Mouse (Mus musculus): ENCODE measurements around the gene Nexn. TPM values are rescaled to one million over a fixed set of nuclear protein-coding genes. Genes with fewer than 3 reads are reported as not detected.
"Not testable (repeated sequence)": the region's sequence is repeated elsewhere in the genome, so short reads cannot be mapped to it uniquely, and the experiment has no call there.

Nexn gene
- total RNA-seq, 2 experiments from 2014 or later, result 362 to 386 TPM

DNA sequence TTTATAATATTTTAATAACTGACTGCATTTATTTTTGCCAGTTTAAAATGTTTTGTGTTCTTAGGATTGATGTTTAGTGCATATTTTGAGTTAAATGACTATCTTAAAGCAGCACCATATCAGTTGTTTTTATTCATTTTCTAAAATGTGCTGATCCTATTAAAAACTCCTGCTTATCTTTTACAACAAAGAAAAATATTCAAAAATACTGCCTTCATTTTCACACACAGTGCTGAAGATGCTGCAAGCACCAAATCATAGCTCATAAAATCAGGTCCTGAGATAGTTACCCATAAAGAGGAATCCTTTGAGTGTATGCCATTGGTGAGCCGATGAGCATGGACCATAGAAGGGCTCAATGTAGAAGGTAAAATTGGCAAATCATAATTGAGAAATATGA lies 30.9 kb downstream of the Nexn start:
- DNase-seq, result no peak

DNA sequence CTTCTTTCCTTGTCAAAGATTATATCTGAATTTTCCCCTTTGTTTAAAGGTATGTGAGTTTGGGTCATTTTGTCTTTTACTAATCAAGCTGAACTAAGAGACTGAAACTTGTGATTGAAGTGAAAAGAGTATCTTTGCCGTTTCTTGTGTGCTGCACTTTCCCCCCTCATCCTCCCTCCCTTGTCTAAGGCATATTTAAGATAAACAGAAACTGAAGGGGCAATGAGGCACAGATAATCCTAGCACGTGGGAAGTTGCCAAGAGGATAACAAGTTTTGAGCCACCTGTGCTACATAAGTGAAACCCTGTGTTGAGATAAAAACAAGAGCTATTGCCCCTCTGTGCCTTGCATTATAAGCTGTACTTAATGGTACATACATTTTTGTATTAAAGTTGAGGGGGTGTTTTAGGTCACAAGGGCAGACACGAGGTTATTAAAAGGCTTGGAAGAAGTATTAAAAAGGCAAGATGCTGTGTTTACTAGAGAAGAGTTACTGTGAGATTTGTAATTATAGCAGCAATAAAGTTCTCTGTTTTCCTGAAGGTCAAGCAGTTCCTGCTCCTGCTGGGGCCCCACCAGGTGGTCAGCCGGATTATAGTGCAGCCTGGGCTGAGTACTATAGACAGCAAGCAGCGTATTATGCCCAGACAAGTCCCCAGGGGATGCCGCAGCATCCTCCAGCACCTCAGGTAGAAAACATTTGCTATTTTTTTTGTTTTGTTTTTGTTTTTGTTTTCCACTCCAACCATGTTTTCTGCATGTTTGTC lies 34.6 kb downstream of the Nexn start:
- no peak for DNase-seq

DNA sequence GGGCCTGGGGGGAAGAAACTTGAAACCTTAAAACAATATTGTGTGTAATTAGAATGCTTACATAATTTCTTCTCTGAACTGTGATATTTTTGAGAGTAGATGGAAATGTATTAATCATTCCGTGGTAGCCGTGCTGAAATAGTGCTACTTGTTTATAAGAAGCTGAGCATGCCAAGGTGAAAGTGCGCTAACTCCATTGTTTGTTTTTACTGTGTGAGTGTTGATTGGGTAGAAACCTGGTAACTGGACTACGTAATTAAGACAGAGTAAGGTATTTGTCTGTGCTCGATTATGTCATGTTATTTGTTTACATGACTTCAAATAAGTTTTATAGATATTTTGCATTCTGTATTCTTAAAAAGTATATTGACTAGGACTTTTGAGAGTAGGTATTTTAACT lies 36.9 kb downstream of the Nexn start:
- no peak for DNase-seq

DNA sequence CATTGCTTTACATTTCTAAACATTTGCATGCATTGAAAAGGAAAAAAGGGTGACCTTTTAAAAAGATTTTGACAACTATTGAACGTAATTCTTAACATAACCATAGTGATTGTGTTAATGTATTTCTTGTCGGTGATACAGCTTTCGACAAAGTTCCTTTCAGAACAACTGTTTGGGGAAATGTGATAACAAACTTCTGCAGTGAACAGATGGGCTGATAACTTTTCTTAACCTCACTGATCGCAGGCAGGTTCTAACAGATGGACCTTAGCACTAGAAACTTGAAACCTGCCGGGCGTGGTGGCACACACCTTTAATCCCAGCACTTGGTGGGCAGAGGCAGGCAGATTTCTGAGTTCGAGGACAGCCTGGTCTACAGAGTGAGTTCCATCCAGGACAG lies 37.3 kb downstream of the Nexn start:
- no peak for DNase-seq

DNA sequence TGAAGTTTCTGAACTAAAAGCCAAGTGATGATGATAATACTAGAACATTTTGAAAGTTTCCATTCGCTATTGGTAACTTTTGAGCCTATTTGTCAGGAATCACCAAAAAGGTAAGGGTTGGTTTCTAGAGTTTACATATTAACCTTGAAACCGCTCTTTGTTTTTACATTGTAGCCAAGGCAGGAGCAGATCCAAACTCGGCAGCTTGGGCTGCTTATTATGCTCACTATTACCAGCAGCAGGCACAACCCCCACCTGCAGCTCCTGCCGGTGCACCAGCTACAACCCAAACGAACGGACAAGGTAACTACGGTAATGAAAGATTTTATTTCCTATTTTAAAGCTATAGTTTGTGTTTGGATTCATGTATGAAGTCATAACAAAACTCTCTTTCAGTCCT lies 40.2 kb downstream of the Nexn start:
- DNase-seq, result no peak

DNA sequence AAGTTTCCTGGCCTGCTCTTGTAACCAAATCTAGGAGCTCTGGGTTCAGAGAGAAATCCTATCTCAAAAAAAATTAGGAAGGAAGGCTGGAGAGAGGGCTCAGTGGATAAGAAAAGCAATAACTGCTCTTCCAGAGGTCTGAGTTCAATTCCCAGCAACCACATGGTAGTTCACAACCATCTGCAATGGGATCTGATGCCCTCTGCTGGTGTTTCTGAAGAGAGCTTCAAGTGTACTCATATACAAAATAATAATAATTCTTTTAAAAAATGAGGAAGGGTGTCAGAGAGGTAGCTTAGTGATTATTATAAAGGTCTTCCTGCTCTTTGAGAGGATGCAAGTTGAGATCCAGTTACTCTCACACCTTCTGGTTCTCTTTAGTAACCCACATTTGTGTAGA lies 41.2 kb downstream of the Nexn start:
- no peak for DNase-seq

DNA sequence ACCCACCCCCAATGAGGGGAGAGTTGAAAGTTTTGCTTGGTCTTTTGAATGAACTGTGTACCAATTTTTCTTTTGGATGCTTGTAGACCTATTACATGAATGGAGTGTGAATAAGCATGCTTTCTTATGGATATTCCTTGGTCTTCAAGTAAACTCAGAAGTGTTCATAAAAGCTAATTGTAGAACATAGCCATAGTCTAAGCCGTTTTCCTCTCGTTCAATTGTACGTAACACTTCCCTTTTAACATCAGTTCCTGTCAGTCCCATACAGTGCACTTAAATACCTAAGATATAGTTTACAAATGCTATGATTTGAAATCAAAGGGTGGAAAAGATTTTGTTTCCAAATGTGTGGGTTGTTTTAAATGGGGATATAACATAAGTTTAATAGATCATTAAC lies 52.7 kb downstream of the Nexn start:
- DNase-seq, result no peak

DNA sequence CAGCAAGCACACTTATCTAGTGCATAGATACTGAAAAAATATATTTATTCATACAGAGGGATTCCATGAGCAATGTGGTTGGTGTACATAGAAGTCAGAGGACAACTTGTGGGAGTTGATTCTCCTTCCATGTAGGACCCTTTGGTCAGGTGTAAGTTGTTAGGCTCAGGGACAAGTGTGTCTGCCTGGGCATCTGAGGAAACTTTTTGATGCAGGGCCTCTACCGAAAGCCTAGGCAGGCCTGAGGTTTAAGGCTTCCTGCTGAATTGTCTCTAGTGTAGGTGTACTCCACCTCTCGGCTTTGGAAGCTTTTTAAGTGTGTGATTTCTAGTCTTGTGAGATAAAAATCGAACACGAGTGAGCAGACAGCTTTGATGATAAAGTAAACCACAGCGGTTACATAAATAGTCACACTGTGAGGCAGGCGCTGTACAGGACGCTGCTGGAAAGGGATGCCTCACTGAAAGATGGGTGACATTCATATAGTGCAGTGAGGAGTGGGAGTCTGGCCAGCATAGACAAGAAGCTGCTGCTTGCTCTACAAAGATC lies 54.3 kb downstream of the Nexn start:
- no peak for DNase-seq

DNA sequence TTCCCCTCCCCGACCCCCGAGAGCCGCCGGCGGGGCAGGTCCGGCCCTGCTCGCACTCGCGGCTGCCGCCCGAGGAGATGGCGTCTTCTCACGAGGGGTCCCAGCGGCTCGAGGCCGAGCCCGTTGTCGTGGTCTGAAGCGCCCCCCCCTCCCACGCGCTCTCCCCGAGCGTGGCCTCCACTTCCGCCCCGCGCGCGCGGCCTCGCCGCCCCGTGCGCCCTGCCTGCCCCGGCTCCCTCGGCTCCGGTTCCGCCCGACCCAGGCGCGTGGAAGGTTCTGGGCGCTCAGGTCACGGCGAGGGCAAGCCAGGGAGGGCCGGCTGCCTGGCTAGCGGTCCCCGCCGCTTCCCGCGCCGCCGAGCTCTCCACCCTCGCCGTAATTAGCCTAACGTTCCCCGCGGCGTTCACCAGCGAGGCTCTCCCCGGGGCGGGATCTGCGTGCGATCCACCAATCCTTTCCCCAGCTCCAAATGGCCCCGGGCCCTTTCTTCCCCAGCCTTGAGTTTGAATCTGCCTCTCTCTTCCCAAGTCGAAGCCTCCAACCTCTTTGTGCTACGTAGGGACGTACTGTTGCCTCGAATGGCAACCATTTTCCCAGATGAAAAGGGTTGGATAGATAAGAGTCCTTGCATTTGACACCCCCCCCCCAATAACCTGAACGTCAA lies 55.3 kb downstream of the Nexn start:
- peak; percentile 73 for DNase-seq

DNA sequence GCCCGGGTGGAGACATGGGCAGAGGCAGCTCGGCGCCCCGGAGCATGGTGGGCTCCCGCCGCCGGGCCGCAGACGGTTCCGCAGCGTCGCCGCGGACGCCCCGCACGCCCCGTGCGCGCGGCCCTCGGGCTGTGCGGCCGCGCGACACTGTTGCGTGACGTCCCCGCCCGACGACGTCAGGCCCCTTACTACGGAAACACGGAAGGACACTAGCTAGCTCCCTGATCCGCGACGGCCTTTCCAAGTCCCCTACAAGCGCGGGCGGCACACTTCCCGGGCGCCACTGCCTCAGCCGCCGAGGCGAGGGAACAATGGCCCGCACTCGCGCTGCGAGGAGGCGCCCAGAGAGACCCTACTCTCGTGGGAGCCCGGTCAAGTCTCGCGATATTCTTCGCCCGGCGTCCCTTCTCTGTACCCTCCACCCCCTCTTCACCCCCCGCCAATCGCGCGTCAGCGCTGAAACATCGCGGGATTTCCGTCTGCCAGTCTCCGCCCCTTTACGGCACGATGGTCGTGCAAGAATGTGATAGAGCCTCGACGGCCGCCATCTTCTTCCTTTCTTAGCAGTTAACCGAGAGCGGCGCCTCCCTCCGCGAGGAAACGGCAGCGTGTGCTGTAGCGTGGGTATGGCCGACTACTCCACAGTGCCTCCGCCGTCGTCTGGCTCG lies 56.0 kb downstream of the Nexn start, which contains the start of the genes Dnajb4 and Fubp1:
TSS of gene Dnajb4 (minus strand) at position 336 of the 668 bp plus-strand sequence.
TSS of gene Fubp1 (plus strand) at position 456 of the 668 bp plus-strand sequence.
- DNase-seq, result peak; percentile 100

DNA sequence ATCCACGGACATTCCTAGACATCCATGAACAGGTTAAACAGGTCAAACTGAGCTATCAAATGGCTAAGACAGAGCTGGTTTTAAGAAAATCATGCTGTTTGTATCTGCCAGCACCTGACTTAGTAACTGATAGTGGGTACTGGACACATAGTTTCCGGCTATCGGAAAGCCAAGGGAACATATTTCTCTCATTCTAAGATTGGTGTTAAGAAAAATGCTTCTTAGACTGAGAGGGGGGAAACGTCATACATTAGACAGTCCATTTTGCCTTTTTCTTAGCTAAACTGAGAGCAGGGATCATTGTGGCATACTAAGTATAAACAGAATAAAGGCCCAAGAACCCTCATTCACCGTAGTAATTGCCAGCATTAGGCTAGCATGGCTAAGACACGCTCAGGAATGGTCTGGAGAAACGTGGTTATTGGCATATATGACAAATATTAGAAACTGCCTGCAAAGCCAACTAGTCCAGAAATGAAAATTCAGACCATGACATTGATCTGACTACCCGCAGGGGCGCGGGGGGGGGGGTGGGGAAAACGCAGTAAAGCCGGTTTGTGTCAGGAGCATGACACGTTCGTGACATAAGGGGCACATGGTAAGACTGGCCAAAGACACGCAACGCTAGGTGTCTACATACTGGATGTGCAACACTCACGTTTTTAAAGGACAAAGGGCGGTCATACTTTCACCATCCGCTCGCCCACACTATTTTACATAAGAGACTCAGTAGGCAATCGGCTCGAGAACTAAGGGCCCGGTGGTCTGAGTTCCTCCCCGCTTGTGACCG lies 56.8 kb downstream of the Nexn start:
- DNase-seq, result no peak

DNA sequence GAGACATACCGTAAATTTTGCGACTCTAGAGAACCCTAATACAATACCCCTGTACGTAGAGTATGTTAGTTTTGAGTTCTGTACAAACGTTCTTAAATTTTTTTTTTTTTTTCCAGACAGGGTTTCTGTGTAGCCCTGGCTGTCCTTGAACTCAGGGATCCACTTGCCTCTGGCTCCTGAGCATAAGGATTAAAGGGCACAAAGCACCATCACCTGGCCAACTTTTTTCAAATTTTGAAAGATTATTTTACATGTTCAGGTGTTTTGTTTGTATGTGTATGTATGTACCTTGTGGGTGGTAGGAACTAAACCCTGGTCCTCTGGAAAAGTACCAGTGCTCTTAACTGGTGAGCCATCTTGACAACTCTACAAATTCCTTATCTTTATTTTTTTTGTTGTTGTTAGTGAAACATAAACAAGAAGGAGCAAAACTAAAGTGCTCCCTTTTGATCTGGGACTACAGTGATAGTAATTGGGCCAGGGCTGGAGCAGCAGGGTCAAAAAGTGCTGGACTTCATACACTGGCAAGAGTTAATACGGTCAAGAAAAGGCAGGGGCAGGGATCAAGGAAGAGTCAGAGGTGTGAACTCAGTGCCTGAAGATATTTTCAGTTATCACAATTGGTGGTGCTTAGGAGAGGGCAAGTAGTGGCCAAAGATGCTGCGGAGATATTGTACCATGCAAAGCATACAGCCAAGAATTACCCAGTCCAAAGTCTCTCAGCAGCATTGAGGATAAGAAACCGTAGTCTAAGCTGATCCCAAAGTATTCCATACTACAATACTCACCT lies 57.9 kb downstream of the Nexn start:
- no peak for DNase-seq

DNA sequence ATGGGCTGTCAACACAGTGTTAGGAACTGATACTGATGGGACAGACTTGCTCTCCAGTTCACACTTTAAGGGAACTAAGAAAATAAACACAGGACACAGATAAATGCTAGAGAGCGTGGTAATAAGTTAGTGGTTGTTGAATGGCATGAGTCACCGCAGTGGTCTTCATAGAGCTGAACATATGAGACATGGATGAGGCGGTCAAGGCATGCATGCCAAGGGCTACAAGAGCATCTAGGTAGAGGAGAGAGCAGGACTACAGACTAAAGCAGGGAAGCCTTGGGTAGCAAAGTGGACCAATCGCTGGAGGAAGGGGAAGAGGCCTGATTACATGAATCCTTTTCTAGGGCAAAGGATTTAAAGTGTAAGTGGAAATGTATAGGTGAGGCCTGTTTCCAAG lies 59.0 kb downstream of the Nexn start:
- no peak for DNase-seq

DNA sequence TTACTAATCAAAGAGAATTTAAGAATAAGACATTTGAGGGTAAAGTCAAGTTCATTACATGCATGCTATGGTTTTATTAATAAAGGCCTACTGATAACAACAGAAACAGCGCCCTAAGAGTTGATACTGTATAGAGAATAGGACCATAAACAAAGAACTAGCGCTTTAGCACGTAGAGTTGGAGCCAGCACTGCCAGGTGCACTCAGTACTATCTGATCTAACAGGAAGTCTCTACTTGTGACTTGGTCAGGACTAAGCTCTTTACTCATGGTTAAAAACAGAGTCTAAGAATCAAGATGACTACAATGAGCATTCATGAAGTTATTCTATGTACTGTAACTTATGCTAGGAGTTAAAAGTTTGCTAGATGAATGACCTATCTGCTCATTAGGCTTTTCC lies 61.6 kb downstream of the Nexn start:
- DNase-seq, result no peak

DNA sequence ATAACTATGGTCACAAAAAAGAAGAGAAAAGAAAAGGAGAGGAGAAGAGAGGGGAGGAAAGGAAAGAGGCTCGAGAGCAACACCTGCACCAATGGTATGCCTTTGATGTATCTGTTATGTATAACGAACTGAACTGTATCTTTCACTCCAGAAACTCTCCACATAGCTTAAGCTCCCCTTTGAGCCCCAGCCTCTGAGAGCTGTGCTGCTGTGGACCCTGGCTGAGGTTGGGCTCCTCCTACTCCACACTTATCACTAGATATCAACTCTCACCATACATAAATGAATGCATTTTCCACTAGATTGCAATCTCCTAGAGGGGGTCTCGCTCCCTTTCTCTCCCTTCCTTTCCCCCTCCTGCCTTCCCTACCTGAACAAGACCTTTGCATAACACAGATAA lies 62.2 kb downstream of the Nexn start:
- DNase-seq, result no peak

DNA sequence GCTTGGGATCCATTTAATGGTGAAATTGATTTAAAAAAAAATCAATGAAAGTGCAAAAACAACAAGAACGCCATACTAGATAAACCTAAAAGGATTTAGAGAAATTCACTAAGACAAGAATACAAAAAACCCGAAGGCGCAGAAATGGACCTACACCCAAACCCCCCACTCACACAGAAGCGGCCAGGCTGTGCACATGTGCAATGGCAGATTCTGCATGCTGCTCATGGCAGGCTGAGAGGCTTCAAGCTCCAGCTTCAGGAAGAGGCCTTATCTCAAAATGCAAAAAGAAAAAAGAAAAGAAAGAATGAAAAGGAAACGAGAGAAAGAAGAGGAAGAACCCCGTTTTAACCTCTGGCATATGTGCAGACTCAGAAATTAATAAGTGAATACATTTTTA lies 62.7 kb downstream of the Nexn start:
- no peak for DNase-seq

DNA sequence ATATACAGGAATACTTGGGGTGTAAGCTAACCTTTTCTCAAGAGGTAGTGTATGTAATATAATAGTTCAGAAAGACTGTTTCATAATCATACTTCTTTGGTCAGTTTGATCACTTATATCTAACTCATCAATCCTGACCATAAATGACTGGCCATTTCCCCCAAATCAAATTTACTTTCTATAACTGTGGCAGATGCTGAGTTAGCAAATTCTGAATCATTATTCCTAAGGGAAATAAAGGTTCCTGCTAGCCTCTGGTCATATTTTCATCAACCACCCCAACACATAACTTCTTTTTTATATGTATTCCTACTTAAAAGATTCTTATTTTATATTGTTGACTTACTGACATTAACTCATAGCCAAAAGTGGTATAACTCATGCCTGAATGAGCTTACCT lies 63.2 kb downstream of the Nexn start:
- DNase-seq, result no peak

DNA sequence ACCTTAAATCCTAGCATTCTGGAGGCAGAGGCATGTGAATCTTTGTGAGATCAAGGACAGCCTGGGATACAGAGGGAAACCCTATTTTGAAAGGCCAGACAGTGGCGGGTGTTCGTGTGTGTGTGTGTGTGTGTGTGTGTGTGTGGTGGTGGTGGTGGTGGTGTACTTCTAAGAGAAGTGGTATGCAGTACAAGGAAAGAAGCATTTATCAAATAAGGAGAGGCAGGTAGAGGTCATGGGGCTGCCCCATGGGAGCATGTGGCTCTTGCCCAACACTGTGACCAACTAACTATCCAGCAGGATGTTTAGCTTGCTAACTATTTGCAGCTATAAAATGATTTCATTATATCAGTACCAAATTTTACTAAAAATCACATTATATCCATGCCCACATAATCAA lies 64.5 kb downstream of the Nexn start:
- no peak for DNase-seq

DNA sequence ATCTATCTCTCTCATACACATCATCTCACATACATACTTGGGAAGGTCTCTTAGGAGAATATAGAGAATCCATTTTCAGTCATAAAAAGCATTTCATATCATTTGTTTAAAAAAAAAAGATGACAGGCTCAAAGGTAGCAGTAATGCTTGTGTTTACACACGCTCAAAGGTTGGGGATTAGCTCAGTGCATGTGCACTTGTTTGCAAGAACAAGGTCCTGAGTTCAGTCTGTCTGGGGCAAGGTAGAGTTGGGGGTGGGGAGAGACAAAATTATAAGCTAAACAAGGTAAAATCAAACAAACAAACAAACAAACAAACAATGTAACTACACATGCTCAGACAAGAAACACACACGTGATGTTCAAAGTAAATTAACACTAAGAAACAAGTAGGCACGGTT lies 65.0 kb downstream of the Nexn start:
- no peak for DNase-seq

DNA sequence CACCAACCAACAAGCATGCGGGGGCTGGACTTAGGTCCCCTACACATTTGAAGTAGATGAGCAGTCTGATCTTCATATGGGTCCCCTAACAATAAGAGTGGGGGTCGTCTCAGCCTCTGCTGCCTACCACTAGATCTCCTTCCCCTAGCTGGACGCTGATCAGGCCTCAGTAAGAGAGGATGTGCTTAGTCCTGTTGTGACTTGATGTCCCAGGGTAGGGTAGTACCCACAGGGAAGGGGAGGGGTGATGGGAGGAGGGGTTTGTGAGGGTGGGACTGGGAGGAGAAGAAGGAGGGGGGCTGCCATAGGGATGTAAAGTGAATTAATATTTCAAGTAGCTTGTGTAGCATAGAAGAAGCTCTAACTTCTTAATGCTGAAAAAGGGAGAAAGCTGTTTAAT lies 67.0 kb downstream of the Nexn start:
- DNase-seq, result no peak

DNA sequence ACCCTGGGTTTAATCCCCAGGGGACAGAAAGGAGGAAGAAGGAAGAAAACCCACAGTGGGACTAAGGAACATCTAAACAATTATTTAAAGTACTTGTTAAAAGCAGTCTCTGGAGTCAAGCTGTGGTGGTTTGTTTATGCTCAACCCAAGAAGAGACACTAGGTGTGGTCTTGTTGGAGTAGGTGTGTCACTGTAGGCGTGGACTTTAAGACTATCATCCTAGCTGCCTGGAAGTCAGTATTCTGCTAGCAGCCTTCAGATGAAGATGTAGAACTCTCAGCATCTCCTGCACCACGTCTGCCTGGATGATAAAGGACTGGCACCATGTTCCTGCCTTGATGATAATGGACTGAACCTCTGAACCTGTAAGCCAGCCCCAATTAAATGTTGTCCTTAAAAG lies 68.9 kb downstream of the Nexn start:
- DNase-seq, result not testable (repeated sequence)

Measured in gastrocnemius, postnatal 10 days (tissue).